Comparison of ENCODE assay signal across 8 mouse cellular contexts in genomic region chr10:42841531-42842195, GRCm38 (mm10). TPM values are rescaled to one million over a fixed set of nuclear protein-coding genes. Genes with fewer than 3 reads are reported as not detected.
A peak's percentile ranks its signal among the peaks of the same experiment; 100 is the strongest.
DNase-seq lines count a peak whose midpoint lies in the region; ATAC-seq and TF ChIP-seq lines count a peak whose summit lies in the region.

No protein-coding gene starts in this region.

- H3K27me3 ChIP-seq in testis, adult 2 months (ENCODE audit: control insufficient read depth, insufficient read depth, low read length): no peaks in the 10 kb centered on the region
- H3K27me3 ChIP-seq in intestine, postnatal 0 days (replicated peaks; ENCODE audit: control insufficient read depth, insufficient read depth, low read length): no peaks in the 10 kb centered on the region

- H3K4me1 ChIP-seq in testis, adult 2 months (ENCODE audit: control insufficient read depth, insufficient read depth, low read length): peaks cover 16% of the 10 kb centered on the region
- H3K4me1 ChIP-seq in intestine, postnatal 0 days (replicated peaks; ENCODE audit: control insufficient read depth, insufficient read depth, low read length): no peaks in the 10 kb centered on the region; the same call in 1 of the 2 replicates

- no peaks in the 10 kb centered on the region for H3K9me3 ChIP-seq in intestine, postnatal 0 days (ENCODE audit: control insufficient read depth)

- no peaks in the 10 kb centered on the region for H3K36me3 ChIP-seq in testis, adult 2 months (ENCODE audit: control insufficient read depth, insufficient read depth, low read length)
- H3K36me3 ChIP-seq in intestine, postnatal 0 days (ENCODE audit: control insufficient read depth, insufficient read depth): no peaks in the 10 kb centered on the region

- H3K4me2 ChIP-seq in intestine, postnatal 0 days (replicated peaks; ENCODE audit: low read depth): no peak overlapping the region

- ATAC-seq in intestine, postnatal 0 days: no peak

- H3K9ac ChIP-seq in intestine, postnatal 0 days (ENCODE audit: low read depth, low read length): no peak overlapping the region

- TF ChIP-seq POLR2A in testis, adult 2 months (IDR thresholded peaks at IDR 0.05; ENCODE audit: control insufficient read depth, low read depth, low read length): no peak

- peak overlapping the region; percentile 28; the same call in 1 of the 2 replicates for H3K4me3 ChIP-seq in testis, adult 2 months (ENCODE audit: control insufficient read depth, low read depth, low read length)
- no peak overlapping the region for H3K4me3 ChIP-seq in intestine, postnatal 0 days (ENCODE audit: low read depth, low read length)

- WGBS in intestine, postnatal 0 days: 65% methylated on average over 16 of the region's 16 CpGs

- no peak overlapping the region for H3K27ac ChIP-seq in testis, adult 2 months (ENCODE audit: control insufficient read depth, insufficient read depth, low read depth, low read length)
- no peak overlapping the region for H3K27ac ChIP-seq in intestine, postnatal 0 days (ENCODE audit: low read depth, low read length)

- DNase-seq in heart, adult 11 months: peak; percentile 77
- DNase-seq in heart, adult 9 months (ENCODE audit: low spot score in 2 of 2): no peak
- DNase-seq in testis, postnatal 14 days (ENCODE audit: low spot score): no peak
- DNase-seq in thymus, postnatal 36 days: peak; percentile 46 to 49
- DNase-seq in cerebellum, postnatal 36 days: no peak
- DNase-seq in spleen, adult 18-20 months: no peak

- peak; percentile 88 for TF ChIP-seq CTCF in testis, adult 2 months (IDR thresholded peaks at IDR 0.05; ENCODE audit: control insufficient read depth, insufficient read depth, insufficient replicate concordance, low read depth, low read length)
- TF ChIP-seq CTCF in intestine, postnatal 0 days (IDR thresholded peaks at IDR 0.05; ENCODE audit: low read depth): peak; percentile 68

RNA-seq across cellular contexts. Expression of gene Scml4, which starts 18.5 kb away (rescaled TPM):
- 0.56 and 0.65 TPM in 2 replicates for polyA plus RNA-seq in testis, adult 2 months (2012; rRNA removed)
- 13.0 and 13.7 TPM in 2 replicates for polyA plus RNA-seq in intestine, postnatal 0 days (2015; fragmentation: Nextera tagmentation; extraction: Ambion mirVana)

Comparison
In these comparisons a context has a peak if more than half of its experiments do, and no peak if none do; other contexts are left out.
1. DNase-seq: peak in heart, adult 11 months (single experiment) and thymus, postnatal 36 days (2 of 2); none in heart, adult 9 months (0 of 2), testis, postnatal 14 days (single experiment), cerebellum, postnatal 36 days (0 of 2) and spleen, adult 18-20 months (0 of 2).